Mouse (Mus musculus): Measurements from ENCODE around the gene Igfbp5. TPM values are rescaled to one million over a fixed set of nuclear protein-coding genes. Genes with fewer than 3 reads are reported as not detected.

Igfbp5 gene
- polyA plus RNA-seq, 2 experiments: 0.36 to 1.3 TPM

DNA sequence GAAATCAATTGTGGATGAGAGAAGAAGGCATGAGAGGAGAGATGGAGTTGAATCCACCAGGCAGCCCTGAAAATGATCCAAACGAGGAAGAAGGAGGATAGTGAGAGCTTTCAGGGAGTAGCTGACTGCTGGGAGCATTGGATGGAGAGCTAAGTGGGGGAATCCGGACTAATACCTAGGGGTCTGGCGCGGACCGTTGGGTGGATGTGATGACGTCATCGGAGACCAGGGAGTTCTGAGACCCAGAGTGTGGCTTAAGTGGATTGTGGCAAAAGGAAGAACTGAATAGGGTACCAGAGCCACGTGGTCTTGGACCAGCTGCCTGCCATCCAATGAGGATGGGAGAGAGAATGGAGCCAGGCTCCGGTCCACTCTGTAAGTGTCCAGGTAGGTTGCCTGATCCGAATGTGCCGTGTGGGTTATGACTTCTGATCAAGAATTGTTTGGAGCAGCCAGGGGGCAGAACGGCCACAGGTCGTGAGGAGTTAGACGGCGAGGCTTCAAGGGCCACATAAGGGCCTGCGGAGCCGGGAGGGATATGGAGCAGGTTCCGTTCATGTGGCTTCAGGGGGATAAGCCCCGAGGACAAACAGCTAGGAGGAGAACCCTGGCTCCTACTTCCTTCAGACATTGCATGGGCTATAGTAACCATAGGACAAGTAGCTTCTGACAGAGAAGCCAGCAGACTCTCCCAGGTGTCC is 18.3 kb downstream of the Igfbp5 start:
- no peak overlapping the region for H3K27ac ChIP-seq
- H3K27me3 ChIP-seq (ENCODE audit: control insufficient read depth, insufficient read depth, low read length): no peaks in the 10 kb centered on the region
- no peaks in the 10 kb centered on the region for H3K36me3 ChIP-seq (replicated peaks; ENCODE audit: control insufficient read depth, insufficient read depth, low read depth)
- H3K9me3 ChIP-seq (ENCODE audit: control insufficient read depth, low read length): no peaks in the 10 kb centered on the region
- H3K4me3 ChIP-seq (ENCODE audit: insufficient read depth in 1 of 2, low read depth in 2 of 2, low read length in 2 of 2): no peak overlapping the region
- ATAC-seq (ENCODE audit: insufficient read depth) (no peak), DNase-seq (ENCODE audit: low read depth in 3 of 3, low spot score in 3 of 3) (no peak)
- TF ChIP-seq EP300 (IDR thresholded peaks at IDR 0.05; ENCODE audit: low read depth): no peak
- TF ChIP-seq CTCF (IDR thresholded peaks at IDR 0.05; ENCODE audit: low read depth): no peak
- no peaks in the 10 kb centered on the region for H3K4me1 ChIP-seq (replicated peaks; ENCODE audit: control insufficient read depth in 2 of 2, insufficient read depth in 2 of 2, low read length in 1 of 2)
- 72% methylated on average over 19 of the region's 19 CpGs for WGBS (ENCODE audit: insufficient replicate concordance)
- H3K4me2 ChIP-seq (ENCODE audit: low read depth): no peak overlapping the region
- no peak overlapping the region for H3K9ac ChIP-seq (replicated peaks)

DNA sequence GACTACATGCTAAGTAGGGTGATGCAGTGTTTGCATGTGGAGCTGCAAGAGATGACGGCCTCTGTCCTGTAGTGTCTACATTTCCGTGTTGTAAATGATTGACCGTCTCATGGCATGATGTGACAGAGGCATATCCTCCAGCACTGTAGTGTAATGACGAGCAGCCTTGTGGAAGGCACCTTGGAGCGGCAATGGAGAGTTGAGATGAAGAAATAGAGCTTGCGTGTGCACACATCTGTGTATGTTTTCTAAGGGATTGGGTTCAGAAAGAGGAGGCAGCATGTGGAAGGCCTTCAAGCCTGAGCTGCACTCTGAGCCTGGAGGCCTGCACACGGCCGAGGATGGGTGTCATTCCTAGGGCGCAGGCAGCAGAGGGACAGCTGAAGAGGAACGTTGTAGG is 19.0 kb downstream of the Igfbp5 start:
- WGBS (ENCODE audit: insufficient replicate concordance): 69% methylated on average over 10 of the region's 10 CpGs
- H3K4me1 ChIP-seq (replicated peaks; ENCODE audit: control insufficient read depth in 2 of 2, insufficient read depth in 2 of 2, low read length in 1 of 2): no peaks in the 10 kb centered on the region
- ATAC-seq (ENCODE audit: insufficient read depth): no peak

DNA sequence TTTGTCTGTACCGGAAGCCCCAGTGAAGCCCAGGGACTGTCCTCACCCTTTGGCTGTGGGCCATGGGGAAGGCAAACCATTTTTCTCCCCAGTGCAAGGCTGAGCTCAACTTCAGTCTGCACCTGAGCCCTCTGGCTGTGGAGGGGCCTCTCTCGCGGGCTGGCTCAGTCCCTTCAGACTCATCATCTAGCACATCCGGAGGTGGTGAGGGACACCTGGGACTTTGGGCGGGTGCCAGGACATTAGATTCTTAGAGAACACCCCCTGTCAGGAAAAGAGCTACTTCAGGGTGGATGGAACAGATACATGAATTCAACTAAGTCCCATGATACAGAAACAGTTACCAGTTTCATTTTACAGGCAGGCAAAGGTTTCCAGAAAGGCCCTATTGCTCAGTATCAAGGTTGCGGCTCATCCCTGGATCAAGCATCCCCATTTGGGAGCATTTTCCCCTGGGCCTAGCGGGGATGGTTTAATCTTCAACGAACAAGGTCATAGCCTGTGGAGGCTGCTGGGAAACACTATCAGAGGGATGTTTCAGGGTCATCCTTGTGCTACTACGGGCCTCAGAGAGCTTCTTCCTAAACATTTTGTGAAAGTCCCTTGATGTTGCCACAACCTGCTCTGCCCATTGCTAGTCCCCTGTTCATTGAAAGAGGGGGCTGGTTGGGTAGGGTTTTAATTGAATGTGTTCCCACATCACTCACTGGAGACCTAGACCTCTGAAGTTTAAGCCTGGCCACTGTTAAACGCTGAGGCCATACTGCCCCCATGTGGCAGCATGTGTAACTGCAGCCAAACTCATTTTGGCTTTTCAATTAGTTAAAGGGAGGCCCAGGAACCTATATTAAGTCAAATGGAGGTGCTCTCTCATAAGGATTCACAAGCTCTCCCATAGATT is 20.1 kb downstream of the Igfbp5 start:
- Histone ChIP-seq H3K27ac (no peak overlapping the region), H3K4me1 (replicated peaks; ENCODE audit: control insufficient read depth in 2 of 2, insufficient read depth in 2 of 2, low read length in 1 of 2) (no peaks in the 10 kb centered on the region), H3K4me2 (ENCODE audit: low read depth) (no peak overlapping the region), H3K27me3 (ENCODE audit: control insufficient read depth, insufficient read depth, low read length) (no peaks in the 10 kb centered on the region), H3K36me3 (replicated peaks; ENCODE audit: control insufficient read depth, insufficient read depth, low read depth) (no peaks in the 10 kb centered on the region), H3K9me3 (ENCODE audit: control insufficient read depth, low read length) (no peaks in the 10 kb centered on the region), H3K4me3 (ENCODE audit: insufficient read depth in 1 of 2, low read depth in 2 of 2, low read length in 2 of 2) (no peak overlapping the region), H3K9ac (replicated peaks) (no peak overlapping the region)
- DNase-seq (ENCODE audit: low read depth in 3 of 3, low spot score in 3 of 3): peak in 1 of 3 experiments; percentile 25
- WGBS (ENCODE audit: insufficient replicate concordance): 49% methylated on average over 10 of the region's 10 CpGs
- TF ChIP-seq CTCF (IDR thresholded peaks at IDR 0.05; ENCODE audit: low read depth) (peak; percentile 90), EP300 (IDR thresholded peaks at IDR 0.05; ENCODE audit: low read depth) (no peak)
- no peak for ATAC-seq (ENCODE audit: insufficient read depth)

More for the DNA sequence above, 19.0 kb downstream of the Igfbp5 start:
- no peaks in the 10 kb centered on the region for H3K9me3 ChIP-seq (ENCODE audit: control insufficient read depth, low read length)
- H3K27me3 ChIP-seq (ENCODE audit: control insufficient read depth, insufficient read depth, low read length): no peaks in the 10 kb centered on the region
- H3K36me3 ChIP-seq (replicated peaks; ENCODE audit: control insufficient read depth, insufficient read depth, low read depth): no peaks in the 10 kb centered on the region
- H3K9ac ChIP-seq (replicated peaks): no peak overlapping the region
- no peak for DNase-seq (ENCODE audit: low read depth in 3 of 3, low spot score in 3 of 3)
- H3K4me3 ChIP-seq (ENCODE audit: insufficient read depth in 1 of 2, low read depth in 2 of 2, low read length in 2 of 2): no peak overlapping the region
- H3K4me2 ChIP-seq (ENCODE audit: low read depth): no peak overlapping the region
- H3K27ac ChIP-seq: no peak overlapping the region
- no peak; the same call in 1 of the 2 replicates for TF ChIP-seq CTCF (IDR thresholded peaks at IDR 0.05; ENCODE audit: low read depth)
- no peak for TF ChIP-seq EP300 (IDR thresholded peaks at IDR 0.05; ENCODE audit: low read depth)

DNA sequence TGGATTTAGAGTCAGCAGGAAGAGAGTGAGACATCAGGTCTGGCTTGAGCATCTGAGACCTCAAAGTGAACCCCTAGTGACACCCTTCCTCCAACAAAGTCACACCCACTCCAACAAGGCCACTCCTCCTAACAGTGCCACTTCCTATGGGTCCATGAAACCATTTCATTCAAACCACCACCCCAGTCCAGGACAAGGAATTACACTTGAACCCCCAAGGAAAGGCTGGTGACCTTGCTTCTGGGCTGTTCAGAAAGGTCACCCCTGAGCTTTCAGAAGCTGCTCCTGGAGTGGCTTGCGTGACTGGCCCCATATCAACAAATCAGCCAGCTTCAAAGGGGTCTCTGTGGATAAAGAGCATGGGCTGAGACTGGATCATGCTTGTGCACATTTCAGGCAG is 20.9 kb downstream of the Igfbp5 start:
- H3K4me2 ChIP-seq (ENCODE audit: low read depth): no peak overlapping the region
- H3K27ac ChIP-seq: no peak overlapping the region
- TF ChIP-seq CTCF (IDR thresholded peaks at IDR 0.05; ENCODE audit: low read depth) (no peak), EP300 (IDR thresholded peaks at IDR 0.05; ENCODE audit: low read depth) (no peak)
- no peaks in the 10 kb centered on the region for H3K4me1 ChIP-seq (replicated peaks; ENCODE audit: control insufficient read depth in 2 of 2, insufficient read depth in 2 of 2, low read length in 1 of 2)
- H3K36me3 ChIP-seq (replicated peaks; ENCODE audit: control insufficient read depth, insufficient read depth, low read depth): no peaks in the 10 kb centered on the region
- no peak for DNase-seq (ENCODE audit: low read depth in 3 of 3, low spot score in 3 of 3)
- no peaks in the 10 kb centered on the region for H3K27me3 ChIP-seq (ENCODE audit: control insufficient read depth, insufficient read depth, low read length)
- ATAC-seq (ENCODE audit: insufficient read depth): no peak
- H3K4me3 ChIP-seq (ENCODE audit: insufficient read depth in 1 of 2, low read depth in 2 of 2, low read length in 2 of 2): no peak overlapping the region
- H3K9me3 ChIP-seq (ENCODE audit: control insufficient read depth, low read length): no peaks in the 10 kb centered on the region
- H3K9ac ChIP-seq (replicated peaks): no peak overlapping the region
- 86% methylated on average over 1 of the region's 1 CpGs for WGBS (ENCODE audit: insufficient replicate concordance)

DNA sequence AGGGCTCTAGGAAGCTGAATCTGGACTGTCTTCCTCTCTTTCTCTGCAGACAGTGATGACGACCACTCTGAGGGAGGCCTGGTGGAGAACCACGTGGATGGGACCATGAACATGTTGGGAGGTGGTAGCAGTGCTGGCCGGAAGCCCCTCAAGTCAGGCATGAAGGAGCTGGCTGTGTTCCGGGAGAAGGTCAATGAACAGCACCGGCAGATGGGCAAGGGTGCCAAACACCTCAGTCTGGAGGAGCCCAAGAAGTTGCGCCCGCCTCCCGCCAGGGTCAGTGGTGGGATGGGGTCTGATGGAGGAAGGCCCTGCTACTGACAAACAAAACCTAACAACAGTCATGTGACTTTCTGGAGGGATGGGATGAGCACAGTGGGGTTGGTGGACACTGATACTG is 25.6 kb downstream of the Igfbp5 start:
- Histone ChIP-seq H3K9me3 (ENCODE audit: control insufficient read depth, low read length) (no peaks in the 10 kb centered on the region), H3K27ac (no peak overlapping the region), H3K27me3 (ENCODE audit: control insufficient read depth, insufficient read depth, low read length) (no peaks in the 10 kb centered on the region), H3K36me3 (replicated peaks; ENCODE audit: control insufficient read depth, insufficient read depth, low read depth) (no peaks in the 10 kb centered on the region), H3K9ac (replicated peaks) (no peak overlapping the region), H3K4me2 (ENCODE audit: low read depth) (no peak overlapping the region), H3K4me1 (replicated peaks; ENCODE audit: control insufficient read depth in 2 of 2, insufficient read depth in 2 of 2, low read length in 1 of 2) (no peaks in the 10 kb centered on the region), H3K4me3 (ENCODE audit: insufficient read depth in 1 of 2, low read depth in 2 of 2, low read length in 2 of 2) (no peak overlapping the region)
- 68% methylated on average over 8 of the region's 8 CpGs for WGBS (ENCODE audit: insufficient replicate concordance)
- ATAC-seq (ENCODE audit: insufficient read depth): no peak
- DNase-seq (ENCODE audit: low read depth in 3 of 3, low spot score in 3 of 3): no peak
- TF ChIP-seq CTCF (IDR thresholded peaks at IDR 0.05; ENCODE audit: low read depth) (no peak), EP300 (IDR thresholded peaks at IDR 0.05; ENCODE audit: low read depth) (no peak)

All from liver, embryonic 14.5 days (tissue).